Mouse (Mus musculus) heart, embryonic 11.5 days (tissue): ENCODE measurements around the gene Gab1. TPM values are rescaled to one million over a fixed set of nuclear protein-coding genes. Genes with fewer than 3 reads are reported as not detected.

Experiments
- ATAC-seq: fragments of 200-750 bp; cut with Nextera tagmentation; replicated peaks from 2 replicates; pipeline ENCODE4 v1.8.0; 2017; ENCODE audit warnings: moderate library complexity; ENCODE audit not compliant: insufficient number of reproducible peaks, low FRiP score, low TSS enrichment
- H3K27ac ChIP-seq: fragments of 300-500 bp; sonication (generic); 2 replicates; pipeline ENCODE4 v1.5.1; 2014; ENCODE audit warnings: mild to moderate bottlenecking, low read depth, low read length
- H3K27me3 ChIP-seq: fragments of 300-500 bp; sonication (generic); 2 replicates; pipeline ENCODE4 v1.6.1; 2014; ENCODE audit warnings: mild to moderate bottlenecking, low read length, mixed read lengths; ENCODE audit not compliant: control insufficient read depth, insufficient read depth
- H3K36me3 ChIP-seq: fragments of 300-500 bp; sonication (generic); 2 replicates; pipeline ENCODE4 v1.6.1; 2014; ENCODE audit warnings: mild to moderate bottlenecking, low read length, moderate library complexity, mixed read lengths; ENCODE audit not compliant: control insufficient read depth, insufficient read depth
- H3K4me1 ChIP-seq: fragments of 300-500 bp; sonication (generic); 2 replicates; pipeline ENCODE4 v1.6.1; 2014; ENCODE audit warnings: low read length; ENCODE audit not compliant: control insufficient read depth, insufficient read depth
- H3K4me2 ChIP-seq: fragments of 300-500 bp; sonication (generic); 2 replicates; pipeline ENCODE4 v1.6.1; 2014; ENCODE audit warnings: mild to moderate bottlenecking, moderate library complexity
- H3K4me3 ChIP-seq: fragments of 300-500 bp; sonication (generic); 2 replicates; pipeline ENCODE4 v1.5.1; 2014; ENCODE audit warnings: low read depth, low read length
- H3K9ac ChIP-seq: fragments of 300-500 bp; sonication (generic); 2 replicates; pipeline ENCODE4 v1.6.1; 2014; ENCODE audit warnings: mild to moderate bottlenecking, low read depth, low read length, moderate library complexity
- H3K9me3 ChIP-seq: fragments of 300-500 bp; sonication (generic); replicated peaks from 2 replicates; pipeline ENCODE4 v1.6.1; 2016; ENCODE audit warnings: low read length; ENCODE audit not compliant: control insufficient read depth
- WGBS: fragments of 180-500 bp; shearing (Covaris S2); extraction: QIAGEN DNeasy Blood & Tissue Kit; methylation state at CpG from one replicate; pipeline ENCODE4 v1.1.7; 2014; ENCODE audit not compliant: insufficient replicate concordance; 5-methylcytosine and 5-hydroxymethylcytosine counted together
- polyA plus RNA-seq: library from polyadenylated mRNA; unstranded; fragments of >200 nt; fragmentation: Nextera tagmentation; extraction: Ambion mirVana; gene quantifications from 2 replicates; pipeline ENCODE4 v1.2.1, GENCODE M21; 2014

Gene Gab1
- polyA plus RNA-seq, 1 experiment from 2014 or later: 35.0 TPM

- Histone ChIP-seq H3K27me3 (no peaks in the 10 kb centered on the region), H3K9me3 (no peaks in the 10 kb centered on the region), H3K9ac (no peak overlapping the region), H3K4me1 (peaks cover 41% of the 10 kb centered on the region), H3K27ac (0 out of 2 replicates have a peak overlapping the region, but pooled peaks have one; percentile 24), H3K4me2 (no peak overlapping the region), H3K36me3 (peaks cover 4% of the 10 kb centered on the region; the same call in 1 of the 2 replicates), H3K4me3 (no peak overlapping the region)
- no peak for ATAC-seq
- WGBS: 35% methylated on average over 4 of the region's 4 CpGs
Measured at GRCm38 (mm10) chr8:80804066-80804619, 76.2 kb downstream of the Gab1 start.

DNA sequence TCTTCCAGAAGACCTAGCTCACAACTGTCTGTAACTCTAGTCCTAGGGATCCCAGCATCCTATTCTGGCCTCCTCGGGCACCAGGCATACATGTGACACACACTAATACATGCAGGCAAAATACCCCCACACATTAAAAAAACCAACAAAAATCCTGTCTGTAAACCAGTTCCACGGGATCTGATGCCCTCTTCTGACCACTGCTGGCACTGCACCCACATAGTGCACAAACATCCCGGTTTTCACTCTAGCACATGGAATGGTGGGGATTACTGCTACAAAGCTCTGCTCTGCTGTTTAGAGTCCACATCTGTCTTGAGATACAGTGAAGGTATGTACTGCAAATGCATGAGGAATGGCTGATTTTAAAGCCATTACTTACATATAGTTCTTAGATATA, 81.5 kb downstream of the Gab1 start:
- Histone ChIP-seq H3K27me3 (no peaks in the 10 kb centered on the region), H3K36me3 (peaks cover 7% of the 10 kb centered on the region), H3K4me2 (no peak overlapping the region), H3K9ac (no peak overlapping the region), H3K4me3 (no peak overlapping the region), H3K27ac (no peak overlapping the region), H3K9me3 (no peaks in the 10 kb centered on the region), H3K4me1 (peaks cover 3% of the 10 kb centered on the region)
- 92% methylated on average over 3 of the region's 3 CpGs for WGBS
- no peak for ATAC-seq

GRCm38 (mm10) chr8:80798198-80798777, 82.0 kb downstream of the Gab1 start:
- Histone ChIP-seq H3K4me1 (no peaks in the 10 kb centered on the region), H3K4me3 (no peak overlapping the region), H3K9me3 (no peaks in the 10 kb centered on the region), H3K4me2 (no peak overlapping the region), H3K36me3 (peaks cover 7% of the 10 kb centered on the region), H3K27me3 (no peaks in the 10 kb centered on the region), H3K9ac (no peak overlapping the region), H3K27ac (no peak overlapping the region)
- no peak for ATAC-seq
- 91% methylated on average over 7 of the region's 7 CpGs for WGBS

- 85% methylated on average over 4 of the region's 4 CpGs for WGBS
- H3K27ac ChIP-seq: no peak overlapping the region
Measured at GRCm38 (mm10) chr8:80796070-80796469, 84.2 kb downstream of the Gab1 start.

DNA sequence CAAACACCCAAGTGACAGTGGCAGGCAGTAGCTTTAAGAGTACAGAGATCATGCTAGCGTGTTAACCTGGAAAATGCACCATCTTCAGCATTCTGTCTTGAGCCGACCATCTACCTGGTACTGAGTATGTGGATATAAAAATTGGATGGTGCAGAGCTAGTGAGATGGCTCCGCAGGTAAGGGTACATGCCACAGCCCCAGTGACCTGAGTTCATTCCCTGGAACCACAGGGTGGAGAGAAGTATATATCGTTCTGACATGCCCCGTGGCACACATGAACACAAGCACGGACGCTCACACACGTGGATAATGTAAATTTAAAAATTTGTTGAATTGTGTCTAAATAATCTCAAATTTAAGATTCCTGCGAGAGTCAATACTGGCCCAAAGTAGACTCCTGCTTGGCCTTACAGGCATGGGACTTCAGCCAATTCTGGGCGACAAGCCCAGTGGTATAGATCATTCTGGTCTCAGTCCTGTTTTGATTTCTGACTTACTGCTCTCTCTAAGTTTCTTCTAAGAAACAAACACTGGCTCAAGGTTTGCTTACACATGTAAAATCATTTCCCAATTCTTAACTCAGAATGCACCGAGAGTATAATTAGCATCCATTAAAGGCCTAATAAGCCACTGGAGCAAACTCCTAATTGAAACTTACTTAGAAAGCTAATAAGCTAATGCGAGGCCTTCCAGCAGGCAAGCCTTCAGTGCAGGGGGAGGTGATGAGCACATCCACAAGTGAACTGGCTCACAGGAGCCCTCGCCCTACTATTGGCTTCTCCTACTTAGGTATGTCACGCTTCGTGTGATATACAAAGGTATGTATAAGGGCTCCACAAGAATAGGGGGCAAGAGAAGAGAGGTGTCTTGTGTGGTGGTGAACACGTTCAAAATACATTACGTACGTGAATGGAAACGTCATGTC, 85.5 kb downstream of the Gab1 start:
- no peak overlapping the region for H3K4me2 ChIP-seq
- H3K27me3 ChIP-seq: no peaks in the 10 kb centered on the region
- H3K9ac ChIP-seq: no peak overlapping the region
- 88% methylated on average over 19 of the region's 19 CpGs for WGBS
- ATAC-seq: no peak
- H3K4me3 ChIP-seq: no peak overlapping the region
- H3K4me1 ChIP-seq: no peaks in the 10 kb centered on the region
- H3K27ac ChIP-seq: no peak overlapping the region
- no peaks in the 10 kb centered on the region for H3K9me3 ChIP-seq
- peaks cover 3% of the 10 kb centered on the region for H3K36me3 ChIP-seq

More at GRCm38 (mm10) chr8:80796070-80796469, 84.2 kb downstream of the Gab1 start:
- H3K4me3 ChIP-seq: no peak overlapping the region
- peaks cover 7% of the 10 kb centered on the region for H3K36me3 ChIP-seq
- H3K27me3 ChIP-seq: no peaks in the 10 kb centered on the region
- ATAC-seq: no peak
- no peak overlapping the region for H3K9ac ChIP-seq
- no peaks in the 10 kb centered on the region for H3K4me1 ChIP-seq
- no peak overlapping the region for H3K4me2 ChIP-seq
- H3K9me3 ChIP-seq: no peaks in the 10 kb centered on the region

DNA sequence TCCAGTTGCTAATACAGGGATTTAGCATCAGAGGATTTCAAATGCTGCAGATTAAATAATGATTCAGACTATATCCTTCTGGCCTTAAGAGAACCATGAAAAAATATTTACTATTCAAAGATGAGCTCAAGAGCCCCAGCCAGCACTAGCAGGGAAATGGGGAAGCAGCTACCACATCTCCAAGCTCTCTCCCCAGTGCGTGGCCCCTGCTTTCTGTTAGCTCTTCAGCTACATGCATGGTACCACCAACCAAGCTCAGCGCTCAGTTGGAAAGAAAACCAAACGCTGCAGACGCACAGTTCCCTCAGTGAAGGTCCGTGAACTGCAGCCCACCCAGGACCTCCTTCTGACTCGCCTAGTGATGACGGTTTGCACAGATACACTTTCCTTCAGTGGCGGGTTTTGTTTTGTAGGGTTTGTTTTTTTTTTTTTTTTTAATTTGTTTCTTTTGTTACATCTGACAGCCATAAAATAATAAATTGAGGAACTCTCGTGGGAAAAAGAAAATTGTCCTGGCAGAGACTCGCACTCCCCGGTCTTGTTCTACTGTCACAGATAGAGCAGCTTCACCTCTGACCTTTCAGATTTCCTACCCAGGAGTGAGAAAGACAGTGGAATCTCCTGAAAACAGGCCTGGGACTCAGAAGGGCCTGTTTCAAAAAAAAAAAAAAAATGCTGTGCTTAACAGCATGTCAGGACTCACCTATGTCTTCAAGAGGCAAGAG, 86.4 kb downstream of the Gab1 start:
- Histone ChIP-seq H3K4me2 (no peak overlapping the region), H3K9me3 (no peaks in the 10 kb centered on the region), H3K9ac (no peak overlapping the region), H3K27ac (no peak overlapping the region), H3K27me3 (no peaks in the 10 kb centered on the region), H3K36me3 (peaks cover 2% of the 10 kb centered on the region; the same call in 1 of the 2 replicates), H3K4me3 (no peak overlapping the region), H3K4me1 (no peaks in the 10 kb centered on the region)
- 69% methylated on average over 11 of the region's 11 CpGs for WGBS
- no peak for ATAC-seq

DNA sequence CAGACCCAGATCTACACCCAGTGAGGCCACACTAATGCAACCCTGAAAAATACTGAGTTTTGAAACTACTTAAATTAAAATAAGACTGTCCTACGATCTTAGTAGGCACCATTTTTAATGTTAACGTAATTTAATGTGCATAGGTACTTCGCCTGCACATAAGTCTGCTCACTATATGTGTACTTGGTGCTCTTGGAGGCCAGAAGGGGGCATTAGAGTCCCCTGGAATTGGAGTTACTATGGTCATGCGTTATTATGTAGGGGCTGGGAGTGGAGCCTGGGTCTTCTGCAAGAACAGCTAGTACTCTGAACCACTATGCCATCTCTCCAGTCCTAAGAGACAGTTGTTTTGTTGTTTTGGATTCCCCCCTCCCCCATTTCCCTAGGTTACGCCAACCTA, 88.1 kb downstream of the Gab1 start:
- no peak overlapping the region for H3K4me2 ChIP-seq
- ATAC-seq: no peak
- no peaks in the 10 kb centered on the region for H3K9me3 ChIP-seq
- no peak overlapping the region for H3K4me3 ChIP-seq
- peaks cover 9% of the 10 kb centered on the region for H3K36me3 ChIP-seq
- 87% methylated on average over 5 of the region's 5 CpGs for WGBS
- H3K9ac ChIP-seq: no peak overlapping the region
- H3K27me3 ChIP-seq: no peaks in the 10 kb centered on the region
- no peak overlapping the region for H3K27ac ChIP-seq
- H3K4me1 ChIP-seq: no peaks in the 10 kb centered on the region

- H3K9ac ChIP-seq: no peak overlapping the region
- no peaks in the 10 kb centered on the region for H3K27me3 ChIP-seq
- H3K4me2 ChIP-seq: no peak overlapping the region
- peaks cover 14% of the 10 kb centered on the region for H3K36me3 ChIP-seq
- no peak overlapping the region for H3K4me3 ChIP-seq
- no peaks in the 10 kb centered on the region for H3K4me1 ChIP-seq
- no peaks in the 10 kb centered on the region for H3K9me3 ChIP-seq
- WGBS: 88% methylated on average over 6 of the region's 6 CpGs
- H3K27ac ChIP-seq: no peak overlapping the region
- no peak for ATAC-seq
Measured at GRCm38 (mm10) chr8:80789324-80789723, 91.0 kb downstream of the Gab1 start.
